Mouse (Mus musculus) limb, embryonic 13.5 days (tissue): ENCODE data around the gene Ly6f. TPM values are rescaled to one million over a fixed set of nuclear protein-coding genes. Genes with fewer than 3 reads are reported as not detected.
"Not testable (repeated sequence)": the region's sequence is repeated elsewhere in the genome, so short reads cannot be mapped to it uniquely, and the experiment has no call there.

Source experiments
- ATAC-seq: fragments of 200-750 bp; cut with Nextera tagmentation; 2 replicates; pipeline ENCODE4 v1.8.0; 2017; ENCODE audit warnings: low read depth, moderate number of reproducible peaks, moderate TSS enrichment; ENCODE audit not compliant: low FRiP score
- H3K27ac ChIP-seq: fragments of 300-500 bp; sonication (generic); 2 replicates; pipeline ENCODE4 v1.5.1; 2015; ENCODE audit warnings: inconsistent platforms, mild to moderate bottlenecking, moderate library complexity
- H3K27me3 ChIP-seq: fragments of 300-500 bp; sonication (generic); 2 replicates; pipeline ENCODE4 v1.6.1; 2015; ENCODE audit warnings: mild to moderate bottlenecking, inconsistent platforms
- H3K36me3 ChIP-seq: fragments of 300-500 bp; sonication (generic); 2 replicates; pipeline ENCODE4 v1.6.1; 2015; ENCODE audit warnings: inconsistent platforms, mild to moderate bottlenecking, moderate library complexity
- H3K4me1 ChIP-seq: fragments of 300-500 bp; sonication (generic); 2 replicates; pipeline ENCODE4 v1.6.1; 2015; ENCODE audit warnings: inconsistent platforms
- H3K4me2 ChIP-seq: fragments of 300-500 bp; sonication (generic); replicated peaks from 2 replicates; pipeline ENCODE4 v1.6.1; 2015; ENCODE audit warnings: inconsistent platforms, mild to moderate bottlenecking, moderate library complexity
- H3K4me3 ChIP-seq: fragments of 300-500 bp; sonication (generic); 2 replicates; pipeline ENCODE4 v1.5.1; 2015; ENCODE audit warnings: moderate library complexity, mild to moderate bottlenecking, inconsistent platforms
- H3K9ac ChIP-seq: fragments of 300-500 bp; sonication (generic); 2 replicates; pipeline ENCODE4 v1.6.1; 2015; ENCODE audit warnings: mild to moderate bottlenecking, inconsistent platforms
- H3K9me3 ChIP-seq: fragments of 300-500 bp; sonication (generic); 2 replicates; pipeline ENCODE4 v1.6.1; 2016; ENCODE audit warnings: inconsistent platforms
- WGBS: fragments of 180-500 bp; shearing (Covaris S2); methylation state at CpG from one replicate; pipeline ENCODE4 v1.1.7; 2015; 5-methylcytosine and 5-hydroxymethylcytosine counted together
- polyA plus RNA-seq: library from polyadenylated mRNA; unstranded; fragments of >200 nt; fragmentation: Nextera tagmentation; extraction: Ambion mirVana; gene quantifications from 2 replicates; pipeline ENCODE4 v1.2.1, GENCODE M21; 2015

Gene Ly6f
- polyA plus RNA-seq, 1 experiment from 2014 or later: not detected

GRCm38 (mm10) chr15:75271891-75272290 lies 3.7 kb downstream of the Ly6f start:
- ATAC-seq: no peak
- Histone ChIP-seq H3K4me3 (no peak overlapping the region), H3K9ac (no peak overlapping the region), H3K9me3 (no peaks in the 10 kb centered on the region), H3K4me1 (no peaks in the 10 kb centered on the region), H3K36me3 (no peaks in the 10 kb centered on the region), H3K27ac (no peak overlapping the region), H3K27me3 (no peaks in the 10 kb centered on the region), H3K4me2 (no peak overlapping the region)
- WGBS: 63% methylated on average over 3 of the region's 3 CpGs

DNA sequence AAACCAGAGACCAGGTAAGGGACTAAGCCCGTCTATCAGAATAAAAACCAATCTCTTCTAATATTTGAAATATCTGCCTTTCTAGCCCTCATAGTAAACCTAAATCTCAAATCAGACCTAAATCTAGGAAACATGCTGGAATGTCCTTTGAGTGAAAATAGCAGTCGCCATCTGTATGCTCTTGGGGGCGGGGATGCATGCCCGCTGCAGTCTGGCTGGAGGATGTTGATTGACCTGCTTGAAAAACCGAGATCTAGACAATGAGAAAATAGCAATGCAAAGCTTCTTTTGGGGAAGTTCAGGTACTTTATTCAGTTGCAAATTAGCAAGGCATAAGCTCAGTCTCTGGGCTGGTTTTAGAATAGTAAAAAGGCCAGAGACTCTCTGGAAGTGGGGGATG lies 13.8 kb downstream of the Ly6f start:
- H3K4me2 ChIP-seq, H3K27me3 ChIP-seq, ATAC-seq: not testable (repeated sequence)

DNA sequence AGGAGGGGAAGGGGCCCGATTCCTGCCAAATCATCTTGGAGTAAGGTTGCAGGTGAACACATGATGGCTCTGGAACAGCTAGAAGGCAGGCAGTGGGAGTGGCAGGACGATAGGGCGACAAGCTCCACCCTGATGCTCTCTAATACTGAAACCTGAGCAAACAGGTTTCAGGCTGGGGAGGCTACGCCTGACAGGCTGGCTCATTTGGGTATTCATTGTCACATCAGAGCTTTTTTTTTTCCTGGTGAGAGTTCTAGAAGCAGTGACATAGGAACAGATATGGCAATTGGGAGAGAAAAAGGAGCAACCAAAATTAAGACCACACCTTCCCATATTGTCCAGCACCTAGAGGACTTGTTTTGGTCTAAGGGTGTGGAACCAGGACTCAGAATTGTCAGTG lies 18.3 kb downstream of the Ly6f start:
- H3K27ac ChIP-seq, H3K4me2 ChIP-seq, ATAC-seq, H3K4me3 ChIP-seq, H3K9ac ChIP-seq, H3K36me3 ChIP-seq, H3K4me1 ChIP-seq, H3K27me3 ChIP-seq: not testable (repeated sequence)
- 79% methylated on average over 4 of the region's 4 CpGs for WGBS
- peaks cover 16% of the 10 kb centered on the region for H3K9me3 ChIP-seq

More for the DNA sequence above, 13.8 kb downstream of the Ly6f start:
- H3K4me1 ChIP-seq, H3K36me3 ChIP-seq, H3K4me3 ChIP-seq, H3K9ac ChIP-seq, H3K27ac ChIP-seq: not testable (repeated sequence)
- peaks cover 15% of the 10 kb centered on the region for H3K9me3 ChIP-seq
- WGBS: 77% methylated on average over 5 of the region's 5 CpGs

GRCm38 (mm10) chr15:75292377-75292776 lies 24.2 kb downstream of the Ly6f start:
- WGBS: 83% methylated on average over 1 of the region's 1 CpGs

DNA sequence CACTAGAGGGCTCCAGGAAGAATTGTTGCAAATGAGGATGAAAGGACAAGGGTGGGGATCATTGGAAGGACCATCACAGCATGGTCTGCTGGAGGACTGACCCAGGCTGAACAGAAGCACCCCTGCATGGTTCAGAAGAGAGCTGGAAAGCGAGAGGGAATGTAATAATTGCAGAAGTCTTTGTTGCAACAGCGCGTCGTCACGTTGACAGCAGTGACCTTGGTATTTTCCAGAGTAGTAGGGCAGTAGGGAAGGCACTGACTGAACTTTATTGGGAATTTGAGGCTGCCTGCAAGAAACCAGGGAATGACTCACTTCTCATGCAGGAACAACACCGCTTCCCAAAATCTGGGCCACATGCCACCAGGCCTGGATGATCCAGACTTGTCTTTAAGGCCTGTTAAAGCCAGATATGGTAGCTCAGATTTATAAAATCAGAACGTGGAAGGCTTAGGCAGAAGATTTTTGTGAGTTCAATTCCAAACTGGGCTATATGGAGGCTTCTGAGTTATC lies 25.7 kb downstream of the Ly6f start:
- H3K4me2 ChIP-seq: no peak overlapping the region
- no peak overlapping the region for H3K9ac ChIP-seq
- no peak overlapping the region for H3K27ac ChIP-seq
- H3K4me1 ChIP-seq: no peaks in the 10 kb centered on the region
- H3K9me3 ChIP-seq: no peaks in the 10 kb centered on the region
- ATAC-seq: no peak
- no peak overlapping the region for H3K4me3 ChIP-seq
- 86% methylated on average over 7 of the region's 7 CpGs for WGBS
- H3K27me3 ChIP-seq: no peaks in the 10 kb centered on the region
- no peaks in the 10 kb centered on the region for H3K36me3 ChIP-seq

More at GRCm38 (mm10) chr15:75292377-75292776, 24.2 kb downstream of the Ly6f start:
- Histone ChIP-seq H3K4me3 (no peak overlapping the region), H3K4me1 (no peaks in the 10 kb centered on the region), H3K4me2 (no peak overlapping the region), H3K9ac (no peak overlapping the region), H3K9me3 (no peaks in the 10 kb centered on the region), H3K27me3 (no peaks in the 10 kb centered on the region), H3K27ac (no peak overlapping the region), H3K36me3 (no peaks in the 10 kb centered on the region)
- ATAC-seq: no peak

GRCm38 (mm10) chr15:75306101-75306500 lies 37.9 kb downstream of the Ly6f start:
- Histone ChIP-seq H3K4me1 (no peaks in the 10 kb centered on the region), H3K36me3 (no peaks in the 10 kb centered on the region), H3K4me3 (no peak overlapping the region), H3K27me3 (no peaks in the 10 kb centered on the region), H3K27ac (no peak overlapping the region), H3K9ac (no peak overlapping the region), H3K4me2 (no peak overlapping the region), H3K9me3 (0 out of 2 replicates have a peak, but pooled peaks cover 13% of the 10 kb centered on the region)
- ATAC-seq: no peak
- 68% methylated on average over 1 of the region's 1 CpGs for WGBS

DNA sequence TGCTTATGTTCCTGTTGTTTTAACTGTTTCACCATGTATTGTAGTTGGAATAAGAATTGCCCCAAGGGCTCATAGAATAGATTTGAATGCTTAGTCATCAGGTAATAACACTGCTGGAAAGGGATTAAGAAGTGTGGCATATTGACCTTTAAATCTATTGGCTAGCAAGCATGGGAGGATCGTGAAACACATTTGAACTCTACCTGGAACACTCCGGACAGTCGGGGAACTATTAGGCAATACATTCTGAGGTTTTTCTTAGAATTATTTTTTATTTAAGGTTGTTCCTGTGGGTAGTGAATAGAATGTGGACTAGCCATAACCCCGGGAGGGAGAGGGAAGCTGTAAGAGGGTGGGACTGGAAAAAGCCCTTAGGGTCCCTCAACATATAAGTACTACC lies 41.0 kb downstream of the Ly6f start:
- no peak for ATAC-seq
- no peak overlapping the region for H3K27ac ChIP-seq
- no peaks in the 10 kb centered on the region for H3K36me3 ChIP-seq
- no peaks in the 10 kb centered on the region for H3K4me1 ChIP-seq
- 86% methylated on average over 4 of the region's 4 CpGs for WGBS
- no peak overlapping the region for H3K4me2 ChIP-seq
- no peak overlapping the region for H3K9ac ChIP-seq
- H3K4me3 ChIP-seq: no peak overlapping the region
- 0 out of 2 replicates have a peak, but pooled peaks cover 14% of the 10 kb centered on the region for H3K9me3 ChIP-seq
- no peaks in the 10 kb centered on the region for H3K27me3 ChIP-seq

GRCm38 (mm10) chr15:75309946-75310345 lies 41.7 kb downstream of the Ly6f start:
- Histone ChIP-seq H3K27me3 (no peaks in the 10 kb centered on the region), H3K36me3 (no peaks in the 10 kb centered on the region), H3K4me2 (no peak overlapping the region), H3K27ac (no peak overlapping the region), H3K4me1 (no peaks in the 10 kb centered on the region), H3K4me3 (no peak overlapping the region), H3K9me3 (0 out of 2 replicates have a peak, but pooled peaks cover 14% of the 10 kb centered on the region), H3K9ac (no peak overlapping the region)
- WGBS: 88% methylated on average over 1 of the region's 1 CpGs
- ATAC-seq: no peak

- ATAC-seq: no peak
- H3K4me2 ChIP-seq: no peak overlapping the region
These were observed 46.2 kb downstream of the Ly6f start for GRCm38 (mm10) chr15:75314421-75314820.

GRCm38 (mm10) chr15:75317255-75317654 lies 49.0 kb downstream of the Ly6f start:
- Histone ChIP-seq H3K4me2 (no peak overlapping the region), H3K4me1 (no peaks in the 10 kb centered on the region), H3K36me3 (no peaks in the 10 kb centered on the region), H3K9ac (no peak overlapping the region), H3K27me3 (no peaks in the 10 kb centered on the region), H3K9me3 (peaks cover 8% of the 10 kb centered on the region), H3K27ac (no peak overlapping the region), H3K4me3 (no peak overlapping the region)
- 63% methylated on average over 2 of the region's 2 CpGs for WGBS
- ATAC-seq: no peak

More at GRCm38 (mm10) chr15:75314421-75314820, 46.2 kb downstream of the Ly6f start:
- Histone ChIP-seq H3K9me3 (0 out of 2 replicates have a peak, but pooled peaks cover 4% of the 10 kb centered on the region), H3K27me3 (no peaks in the 10 kb centered on the region), H3K27ac (no peak overlapping the region), H3K36me3 (no peaks in the 10 kb centered on the region), H3K9ac (no peak overlapping the region), H3K4me1 (no peaks in the 10 kb centered on the region), H3K4me3 (no peak overlapping the region)
- WGBS: 81% methylated on average over 2 of the region's 2 CpGs

DNA sequence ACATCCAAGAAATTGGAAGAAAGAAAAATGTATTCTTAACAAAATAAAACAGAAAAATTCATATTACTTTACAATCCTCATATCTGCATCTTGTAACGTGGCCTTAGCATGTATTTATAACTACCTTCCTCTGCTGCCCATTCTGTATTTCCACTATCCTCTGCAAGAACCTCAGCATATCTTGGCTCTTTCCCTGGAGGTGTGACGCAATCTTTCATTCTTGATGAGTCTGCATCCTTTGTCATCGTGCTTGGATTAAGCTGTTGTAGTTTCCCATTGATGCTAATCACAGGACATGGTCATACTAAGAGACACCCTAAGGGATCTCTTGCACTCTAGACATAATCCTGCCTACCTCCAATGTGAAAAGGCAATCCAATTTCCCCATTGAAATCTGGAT lies 50.4 kb downstream of the Ly6f start:
- Histone ChIP-seq H3K27ac (no peak overlapping the region), H3K9ac (no peak overlapping the region), H3K9me3 (peaks cover 16% of the 10 kb centered on the region), H3K36me3 (no peaks in the 10 kb centered on the region), H3K4me1 (no peaks in the 10 kb centered on the region), H3K27me3 (no peaks in the 10 kb centered on the region), H3K4me3 (no peak overlapping the region), H3K4me2 (no peak overlapping the region)
- no peak for ATAC-seq
- WGBS: 86% methylated on average over 3 of the region's 3 CpGs

GRCm38 (mm10) chr15:75320104-75320503 lies 51.9 kb downstream of the Ly6f start:
- 90% methylated on average over 3 of the region's 3 CpGs for WGBS
- H3K36me3 ChIP-seq: no peaks in the 10 kb centered on the region
- ATAC-seq: no peak
- no peaks in the 10 kb centered on the region for H3K4me1 ChIP-seq
- H3K27me3 ChIP-seq: no peaks in the 10 kb centered on the region
- H3K27ac ChIP-seq: no peak overlapping the region
- H3K9me3 ChIP-seq: peaks cover 27% of the 10 kb centered on the region
- H3K4me3 ChIP-seq: no peak overlapping the region
- no peak overlapping the region for H3K4me2 ChIP-seq
- H3K9ac ChIP-seq: no peak overlapping the region
